Mouse (Mus musculus) CH12.LX (cell line): ENCODE data around the gene Mindy4b-ps. TPM values are rescaled to one million over a fixed set of nuclear protein-coding genes. Genes with fewer than 3 reads are reported as not detected.

ENCODE experiments used
- DNase-seq: peaks from one replicate; pipeline ENCODE4 v3.0.0-alpha.2; 2013; ENCODE audit errors: extremely low read depth
- H3K27ac ChIP-seq: 2 replicates; pipeline ENCODE4 v1.5.1; 2012; ENCODE audit warnings: low read depth, mild to moderate bottlenecking, control low read depth, moderate library complexity; ENCODE audit not compliant: insufficient read depth
- H3K27me3 ChIP-seq: replicated peaks from 2 replicates; pipeline ENCODE3; 2012; ENCODE audit warnings: inconsistent platforms
- H3K36me3 ChIP-seq, 2 experiments: replicated peaks in 1 of 2; 2 replicates each; pipeline versions ENCODE3 to v1.6.1; 2012; ENCODE audit warnings: inconsistent platforms in 1 of 2, low read length in 1 of 2, mild to moderate bottlenecking in 1 of 2, mixed read lengths in 1 of 2, moderate library complexity in 1 of 2; ENCODE audit not compliant: control insufficient read depth in 1 of 2, insufficient read depth in 1 of 2
- H3K4me1 ChIP-seq, 2 experiments: 2 replicates each; pipeline ENCODE4 v1.6.1; 2012; ENCODE audit warnings: inconsistent platforms in 1 of 2, moderate library complexity in 1 of 2; ENCODE audit not compliant: insufficient read depth in 2 of 2, control insufficient read depth in 1 of 2
- H3K4me2 ChIP-seq: 2 replicates; pipeline ENCODE4 v1.6.1; 2012; ENCODE audit warnings: low read depth, mild to moderate bottlenecking, control low read depth; ENCODE audit not compliant: poor library complexity, insufficient read depth, severe bottlenecking
- H3K4me3 ChIP-seq, 3 experiments: fragments of 150-350 bp in 1 of 3; sonication (generic) in 1 of 3; replicated peaks in 1 of 3; 2 replicates each; pipeline versions ENCODE3 to v1.5.1; 2011 to 2012; ENCODE audit warnings: low read depth in 2 of 3, low read length in 2 of 3, mild to moderate bottlenecking in 2 of 3, moderate library complexity in 2 of 3, control low read depth in 1 of 3, improper control_type of control experiment in 1 of 3, inconsistent platforms in 1 of 3, mixed read lengths in 1 of 3; ENCODE audit not compliant: poor library complexity in 1 of 3
- H3K79me2 ChIP-seq: replicated peaks from 2 replicates; pipeline ENCODE4 v1.6.1; 2012; ENCODE audit warnings: mild to moderate bottlenecking, moderate library complexity; ENCODE audit not compliant: control insufficient read depth, poor library complexity, insufficient read depth, severe bottlenecking; ENCODE audit errors: extremely low read depth
- H3K9ac ChIP-seq: 2 replicates; pipeline ENCODE4 v1.6.1; 2012; ENCODE audit warnings: low read depth, mild to moderate bottlenecking, control low read depth, moderate library complexity; ENCODE audit not compliant: insufficient read depth
- H3K9me3 ChIP-seq: replicated peaks from 2 replicates; pipeline ENCODE3; 2012; ENCODE audit warnings: low read length, inconsistent platforms, mixed read lengths
- CHD2 ChIP-seq: IDR thresholded peaks from 2 replicates; pipeline ENCODE4 v1.6.1; 2011; ENCODE audit warnings: low read length, improper control_type of control experiment
- CTCF ChIP-seq, 2 experiments: IDR thresholded peaks in 1 of 2; conservative IDR thresholded peaks in 1 of 2; 2 replicates each; pipeline ENCODE4 v1.5.1; 2011 to 2012; ENCODE audit warnings: low read depth in 2 of 2, low read length in 2 of 2, improper control_type of control experiment in 1 of 2, inconsistent platforms in 1 of 2, mild to moderate bottlenecking in 1 of 2, moderate library complexity in 1 of 2
- E2F4 ChIP-seq: IDR thresholded peaks from 2 replicates; pipeline ENCODE4 v1.6.1; 2011; ENCODE audit warnings: low read depth, low read length, improper control_type of control experiment; ENCODE audit not compliant: insufficient replicate concordance
- ELF1 ChIP-seq: IDR thresholded peaks from 2 replicates; pipeline ENCODE4 v1.6.1; 2014; ENCODE audit warnings: low read depth, mild to moderate bottlenecking, inconsistent platforms, low read length, improper control_type of control experiment
- EP300 ChIP-seq: IDR thresholded peaks from 2 replicates; pipeline ENCODE4 v1.6.1; 2011; ENCODE audit warnings: low read length, improper control_type of control experiment
- HCFC1 ChIP-seq: IDR thresholded peaks from 2 replicates; pipeline ENCODE4 v1.6.1; 2012; ENCODE audit warnings: low read depth, mild to moderate bottlenecking, inconsistent platforms, low read length, improper control_type of control experiment
- JUN ChIP-seq: IDR thresholded peaks from 2 replicates; pipeline ENCODE4 v1.6.1; 2011; ENCODE audit warnings: low read depth, mild to moderate bottlenecking, low read length, improper control_type of control experiment, moderate library complexity; ENCODE audit not compliant: insufficient read depth
- KAT2A ChIP-seq: IDR thresholded peaks from 2 replicates; pipeline ENCODE4 v1.6.1; 2012; ENCODE audit warnings: low read length, improper control_type of control experiment, inconsistent platforms; ENCODE audit not compliant: insufficient replicate concordance
- MAFK ChIP-seq: IDR thresholded peaks from 2 replicates; pipeline ENCODE4 v1.6.1; 2011; ENCODE audit warnings: low read length, improper control_type of control experiment; ENCODE audit not compliant: insufficient replicate concordance
- MAX ChIP-seq: IDR thresholded peaks from 2 replicates; pipeline ENCODE4 v1.6.1; 2011; ENCODE audit warnings: low read length, improper control_type of control experiment
- MAZ ChIP-seq: IDR thresholded peaks from 2 replicates; pipeline ENCODE4 v1.6.1; 2012; ENCODE audit warnings: low read depth, mild to moderate bottlenecking, inconsistent platforms, low read length, improper control_type of control experiment, moderate library complexity
- MXI1 ChIP-seq: IDR thresholded peaks from 2 replicates; pipeline ENCODE4 v1.6.1; 2011; ENCODE audit warnings: mild to moderate bottlenecking, low read depth, low read length, improper control_type of control experiment
- NRF1 ChIP-seq: IDR thresholded peaks from 2 replicates; pipeline ENCODE4 v1.6.1; 2014; ENCODE audit warnings: low read depth, mild to moderate bottlenecking, inconsistent platforms, low read length, improper control_type of control experiment, moderate library complexity
- RAD21 ChIP-seq: IDR thresholded peaks from 2 replicates; pipeline ENCODE4 v1.6.1; 2011; ENCODE audit warnings: low read depth, mild to moderate bottlenecking, low read length, improper control_type of control experiment, moderate library complexity
- SIN3A ChIP-seq: IDR thresholded peaks from 2 replicates; pipeline ENCODE4 v1.6.1; 2012; ENCODE audit warnings: low read length, improper control_type of control experiment, inconsistent platforms
- SMC3 ChIP-seq: IDR thresholded peaks from 2 replicates; pipeline ENCODE4 v1.6.1; 2011; ENCODE audit warnings: low read depth, low read length, improper control_type of control experiment
- TBP ChIP-seq: conservative IDR thresholded peaks from 2 replicates; pipeline ENCODE4 v1.6.1; 2011; ENCODE audit warnings: low read depth, low read length, improper control_type of control experiment
- USF1 ChIP-seq: IDR thresholded peaks from 2 replicates; pipeline ENCODE4 v1.6.1; 2014; ENCODE audit warnings: low read depth, mild to moderate bottlenecking, inconsistent platforms, low read length, improper control_type of control experiment
- USF2 ChIP-seq: conservative IDR thresholded peaks from 2 replicates; pipeline ENCODE4 v1.6.1; 2011; ENCODE audit warnings: low read depth, low read length, improper control_type of control experiment
- ZC3H11A ChIP-seq: IDR thresholded peaks from 2 replicates; pipeline ENCODE4 v1.6.1; 2012; ENCODE audit warnings: low read depth, mild to moderate bottlenecking, inconsistent platforms, low read length, improper control_type of control experiment
- ZMIZ1 ChIP-seq: IDR thresholded peaks from 2 replicates; pipeline ENCODE4 v1.6.1; 2012; ENCODE audit warnings: low read depth, mild to moderate bottlenecking, inconsistent platforms, low read length, improper control_type of control experiment
- ZNF384 ChIP-seq: IDR thresholded peaks from 2 replicates; pipeline ENCODE4 v1.6.1; 2012; ENCODE audit warnings: low read depth, low read length, improper control_type of control experiment, inconsistent platforms
- dilution Hi-C: fragments of 300-500 bp; cut with MboI; formaldehyde crosslinking; loops from 2 replicates; pipeline ENCODE4 v1.14.3; 2020; ENCODE audit warnings: low sequenced_read_pairs; ENCODE audit not compliant: extremely low pct_unique_long_range_greater_than_20kb, extremely low pct_ligation_motif_present
- in situ Hi-C: fragments of 300-500 bp; cut with MboI; formaldehyde crosslinking; loops from 3 replicates; pipeline ENCODE4 v1.14.3; 2019; ENCODE audit warnings: low sequenced_read_pairs, low pct_ligation_motif_present, low pct_unique_long_range_greater_than_20kb, mixed read lengths
- polyA plus RNA-seq: library from polyadenylated mRNA; unstranded; fragments of >175 nt; gene quantifications from 2 replicates; pipeline ENCODE4 v1.2.1, GENCODE M21; 2012; ENCODE audit warnings: low read depth; ENCODE audit not compliant: insufficient read length
- total RNA-seq, 2 experiments: library from RNA; depleted of rRNA; stranded (reverse); fragments of 300-350 nt in 1 of 2; fragments of >200 nt in 1 of 2; gene quantifications; 2 replicates each; pipeline ENCODE4 v1.2.3; 2012 to 2014

Mindy4b-ps gene
- total and polyA plus RNA-seq, 3 experiments, result not detected

DNA sequence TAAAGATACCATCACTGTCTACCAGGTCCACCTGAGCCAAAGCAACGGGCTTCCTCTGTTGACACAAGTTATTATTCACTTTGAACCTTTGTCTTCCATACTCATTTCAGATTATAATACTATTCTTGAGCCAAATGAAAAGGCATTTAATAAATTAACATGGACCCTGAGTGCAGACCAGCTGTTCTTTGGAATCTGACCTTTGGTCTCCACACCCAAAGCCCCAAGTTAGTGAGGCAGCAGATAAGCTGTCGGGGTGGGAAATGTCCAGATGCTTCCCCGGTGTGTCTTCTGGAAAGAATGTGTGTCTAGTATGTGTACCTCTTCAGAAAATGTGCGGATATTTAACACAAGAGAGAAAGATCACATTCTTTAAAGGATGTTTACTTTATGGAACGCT, 33.1 kb downstream of the Mindy4b-ps start:
- Histone ChIP-seq H3K9me3 (no peaks in the 10 kb centered on the region), H3K9ac (no peak overlapping the region), H3K27ac (no peak overlapping the region), H3K79me2 (no peaks in the 10 kb centered on the region), H3K4me3 (no peak overlapping the region), H3K4me1 (peaks cover 9 to 15% of the 10 kb centered on the region in 2 experiments), H3K4me2 (no peak overlapping the region), H3K27me3 (no peaks in the 10 kb centered on the region), H3K36me3 (no peaks in the 10 kb centered on the region)
- TF ChIP-seq TBP, result no peak
- no peak for TF ChIP-seq HCFC1
- no peak for TF ChIP-seq ELF1
- TF ChIP-seq MAX, result no peak
- no peak for TF ChIP-seq KAT2A
- TF ChIP-seq SMC3, result no peak
- TF ChIP-seq E2F4, result no peak
- no peak for TF ChIP-seq JUN
- TF ChIP-seq USF1, result no peak
- TF ChIP-seq SIN3A, result no peak
- TF ChIP-seq ZC3H11A, result no peak
- TF ChIP-seq MAFK, result no peak
- TF ChIP-seq MAZ, result no peak
- TF ChIP-seq RAD21, result no peak
- TF ChIP-seq EP300, result no peak
- no peak for TF ChIP-seq MXI1
- no peak for TF ChIP-seq NRF1
- no peak for TF ChIP-seq USF2
- no peak for TF ChIP-seq ZMIZ1
- TF ChIP-seq CHD2, result no peak
- DNase-seq, result no peak
- in situ Hi-C loops, result loop anchor here (25.0 kb wide), 1 partner anchor 627 kb away; no protein-coding TSS in a partner anchor
- dilution Hi-C loops, result no loop called here

DNA sequence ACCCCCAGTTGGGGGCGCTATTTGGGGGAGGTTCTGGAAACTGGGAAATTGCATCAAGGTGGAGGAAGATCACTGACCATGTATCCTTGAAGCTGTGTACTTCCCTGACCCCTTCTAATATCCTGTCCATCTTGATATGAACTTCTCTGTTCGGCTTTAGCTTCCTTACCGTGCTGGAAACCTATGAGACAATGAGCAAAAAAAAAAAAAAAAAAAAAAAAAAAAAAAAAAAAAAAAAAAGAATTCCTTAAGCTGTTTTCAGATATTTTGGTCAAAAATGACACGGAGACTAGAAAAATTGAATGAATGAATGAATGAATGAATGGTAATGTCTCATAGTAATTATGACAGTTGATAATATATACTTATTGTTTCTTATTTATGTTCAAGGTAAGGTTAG, 35.6 kb downstream of the Mindy4b-ps start:
- DNase-seq, result no peak
- Histone ChIP-seq H3K9ac (no peak overlapping the region), H3K79me2 (no peaks in the 10 kb centered on the region), H3K4me2 (no peak overlapping the region), H3K4me3 (no peak overlapping the region), H3K27me3 (no peaks in the 10 kb centered on the region), H3K36me3 (no peaks in the 10 kb centered on the region), H3K9me3 (no peaks in the 10 kb centered on the region), H3K4me1 (peaks cover 12 to 15% of the 10 kb centered on the region in 2 experiments), H3K27ac (no peak overlapping the region)
- in situ Hi-C loops (loop anchor here (25.0 kb wide), 1 partner anchor 624 kb away; no protein-coding TSS in a partner anchor), dilution Hi-C loops (no loop called here)
- TF ChIP-seq CTCF (conservative IDR thresholded peaks at IDR 0.05 in 1 of 2, IDR thresholded peaks at IDR 0.05 in 1 of 2; ENCODE audit: low read depth in 2 of 2, low read length in 2 of 2) (peak in 1 of 2 experiments; percentile 10; a peak in 1 of 4 replicates), RAD21 (no peak), ZC3H11A (no peak), ZNF384 (peak; percentile 76), USF1 (no peak)
